Mouse (Mus musculus) liver, postnatal 0 days (tissue): ENCODE results near the gene Cdh23.

Experiments used
- CTCF ChIP-seq: sonication (generic); IDR thresholded peaks from 2 replicates; pipeline ENCODE4 v1.5.1; 2016; ENCODE audit warnings: antibody characterized with exemption, low read depth
- EP300 ChIP-seq: IDR thresholded peaks from 2 replicates; pipeline ENCODE4 v1.6.1; 2016; ENCODE audit warnings: antibody characterized with exemption, low read depth, mild to moderate bottlenecking

DNA sequence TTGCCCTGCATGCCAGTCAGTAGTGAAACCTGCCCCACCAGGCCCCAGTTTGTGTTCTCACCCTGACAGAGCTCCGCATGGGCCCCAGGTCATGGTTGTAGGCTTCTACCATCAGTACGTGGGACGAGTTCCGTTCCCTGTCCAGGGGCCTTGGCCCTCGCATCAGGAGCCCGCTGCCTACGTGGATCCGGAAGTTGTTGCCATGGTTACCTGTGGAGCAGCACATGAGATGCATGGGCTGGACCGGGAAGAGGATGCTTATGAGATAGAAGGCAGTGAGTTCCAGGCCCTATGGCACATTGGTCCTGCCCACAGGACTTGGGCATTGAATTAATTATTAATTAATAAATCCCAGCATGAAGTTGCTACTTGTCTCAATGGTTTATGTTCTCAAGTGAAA, 304.6 kb downstream of the Cdh23 start:
- no peak for TF ChIP-seq CTCF
- TF ChIP-seq EP300 = no peak
